Mouse (Mus musculus) v-Abl transformed pro-B cells (cell line): Measurements from ENCODE around the gene Klhl20.

ENCODE experiments used
- in situ Hi-C, 2 experiments: fragments of 400-800 bp; cut with MboI; formaldehyde crosslinking; loops; one replicate each; pipeline ENCODE4 v1.15.1; 2025; ENCODE audit not compliant: unreplicated experiment in 2 of 2

Klhl20 gene

DNA sequence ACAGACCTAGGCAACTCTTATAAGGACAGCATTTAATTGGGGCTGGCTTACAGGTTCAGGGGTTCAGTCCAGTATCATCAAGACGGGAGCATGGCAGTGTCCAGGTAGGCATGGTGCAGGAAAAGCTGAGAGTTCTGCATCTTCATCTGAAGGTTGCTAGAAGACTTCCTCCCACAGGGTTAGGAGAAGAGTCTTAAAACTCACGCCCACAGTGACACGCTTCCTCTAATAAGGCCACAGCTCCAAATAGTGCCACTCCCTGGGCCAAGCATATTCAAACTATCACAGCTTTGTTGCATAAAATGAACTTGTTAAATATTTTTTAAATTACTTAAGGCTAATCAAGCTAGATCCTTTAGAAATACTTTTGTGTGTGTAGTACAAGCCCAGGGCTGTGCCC lies 54.1 kb downstream of the Klhl20 start:
- in situ Hi-C loops: loop anchor here in 1 of 2 experiments (25.0 kb wide), 1 partner anchor 1635 kb away; no protein-coding TSS in a partner anchor

DNA sequence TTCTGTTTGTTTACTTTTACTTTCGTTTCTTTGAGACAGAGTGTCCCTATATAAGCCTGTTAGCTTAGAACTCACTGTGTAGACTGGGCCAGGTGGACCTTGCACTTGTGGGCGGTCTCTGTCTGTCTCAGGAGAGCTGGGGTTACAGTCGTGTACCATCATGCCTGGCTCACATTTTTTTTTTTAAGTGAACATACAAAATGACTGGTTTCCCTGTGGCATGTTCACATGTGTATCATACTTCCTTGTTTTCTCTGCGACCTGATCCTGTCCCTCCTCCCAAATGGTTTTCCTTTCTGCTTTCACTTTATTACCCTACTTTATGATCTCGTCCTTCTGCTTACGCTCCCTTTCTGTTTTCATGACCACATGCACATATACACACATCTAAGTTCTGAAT lies 55.1 kb downstream of the Klhl20 start:
- in situ Hi-C loops: loop anchor here in 1 of 2 experiments (25.0 kb wide), 1 partner anchor 1636 kb away; no protein-coding TSS in a partner anchor

DNA sequence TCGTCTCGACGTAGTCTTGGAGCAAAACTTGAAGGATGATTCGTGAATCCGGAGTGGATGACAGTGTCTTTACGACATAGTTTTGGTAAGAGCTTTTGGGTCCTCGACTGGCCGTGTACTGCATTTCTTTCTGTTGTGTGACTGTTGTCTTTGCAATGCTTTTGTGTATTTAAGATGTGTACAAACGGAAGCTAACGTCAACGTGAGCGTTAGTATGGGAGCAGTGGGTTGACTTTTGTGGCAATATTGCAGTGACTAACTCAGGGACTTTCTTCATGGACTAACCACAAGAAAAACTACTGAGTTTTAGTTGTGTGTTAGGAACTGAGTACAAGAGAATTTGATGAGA lies 60.1 kb downstream of the Klhl20 start:
- in situ Hi-C loops: no loop called here

DNA sequence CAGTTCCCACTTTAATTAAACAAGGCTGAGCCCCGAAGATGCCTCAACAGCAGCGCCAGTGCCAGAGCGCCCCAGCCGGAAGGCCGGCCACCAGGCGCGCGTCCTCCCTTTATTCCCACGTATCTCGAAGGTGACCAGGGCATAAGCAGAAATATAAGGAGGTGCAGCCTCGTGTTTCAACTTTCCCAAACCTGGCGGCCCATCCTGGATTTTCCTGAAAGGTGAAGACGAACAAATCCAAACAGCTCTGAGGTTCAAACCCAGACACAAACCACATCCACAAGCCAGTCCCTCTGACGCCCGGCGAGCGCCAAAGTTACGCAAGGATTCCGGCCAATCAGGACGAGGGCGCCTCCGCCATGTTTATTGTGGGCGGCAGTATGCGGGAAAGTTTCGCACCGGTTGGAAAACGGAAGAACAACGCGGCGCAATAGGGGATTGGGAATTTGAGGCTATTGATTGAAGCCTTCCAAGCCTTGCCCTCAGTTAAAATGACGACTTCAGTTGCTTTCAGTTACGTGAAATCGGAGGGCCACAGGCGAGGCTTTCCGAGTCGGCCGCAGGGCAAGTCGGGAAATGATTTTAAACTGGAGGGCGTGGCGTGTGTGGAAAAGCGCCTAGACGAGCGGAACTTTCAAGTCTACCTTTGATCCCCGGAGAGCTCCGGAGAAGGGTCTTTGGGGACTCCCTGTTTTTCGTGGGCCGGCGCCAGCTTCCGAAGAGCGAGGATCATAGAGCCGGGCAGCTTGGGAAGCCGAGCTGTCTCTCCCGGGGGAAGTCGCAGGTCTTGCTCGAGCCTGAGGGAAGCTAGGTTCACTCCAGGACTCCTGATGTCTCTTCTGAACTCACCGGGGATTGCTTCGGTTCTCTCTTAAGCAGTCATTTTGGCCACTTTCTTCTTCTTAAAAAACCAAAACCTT lies 60.7 kb downstream of the Klhl20 start, which contains the start of the genes Dars2 and Cenpl:
Gene Dars2 (minus strand): TSS at position 307 of the 920 bp plus-strand sequence.
Gene Cenpl (plus strand): TSS at position 362 of the 920 bp plus-strand sequence.
- in situ Hi-C loops: no loop called here

DNA sequence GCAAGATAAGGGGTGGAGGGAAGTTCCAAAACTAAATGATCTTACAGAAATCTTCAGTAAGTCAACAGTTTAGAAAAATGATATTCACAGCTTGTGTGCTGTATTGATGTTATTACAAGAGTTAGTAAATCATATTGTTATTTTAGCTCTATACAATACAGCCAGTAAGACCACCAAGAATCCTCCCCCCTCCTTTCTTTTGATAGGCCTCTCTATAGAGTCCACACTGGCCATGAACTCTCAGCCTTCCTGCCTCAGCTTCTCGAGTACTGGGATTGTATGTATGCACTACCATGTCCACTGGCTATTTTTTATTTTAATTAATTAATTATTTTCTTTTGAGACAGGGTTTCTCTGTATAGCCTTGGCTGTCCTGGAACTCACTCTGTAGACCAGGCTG lies 68.0 kb downstream of the Klhl20 start:
- in situ Hi-C loops: no loop called here

DNA sequence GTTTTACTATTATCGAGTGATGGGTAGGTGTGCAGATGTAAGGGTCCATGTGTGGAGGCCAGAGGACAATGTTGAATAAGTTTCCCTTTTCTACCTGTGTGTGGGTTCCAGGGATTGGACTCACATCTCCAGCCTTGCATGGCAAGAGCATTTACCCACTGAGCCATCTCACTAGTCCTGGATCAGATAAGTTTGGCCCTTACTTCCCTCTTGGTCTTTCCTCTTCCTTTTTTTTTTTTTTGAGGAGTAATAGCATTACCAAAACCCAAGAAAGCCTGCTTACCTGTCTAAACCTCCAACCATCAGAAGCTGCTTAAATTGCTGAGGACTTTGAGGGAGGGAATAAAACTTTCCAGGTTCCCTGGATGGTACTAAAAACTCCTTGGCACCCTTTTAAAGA lies 74.1 kb downstream of the Klhl20 start:
- in situ Hi-C loops: no loop called here

DNA sequence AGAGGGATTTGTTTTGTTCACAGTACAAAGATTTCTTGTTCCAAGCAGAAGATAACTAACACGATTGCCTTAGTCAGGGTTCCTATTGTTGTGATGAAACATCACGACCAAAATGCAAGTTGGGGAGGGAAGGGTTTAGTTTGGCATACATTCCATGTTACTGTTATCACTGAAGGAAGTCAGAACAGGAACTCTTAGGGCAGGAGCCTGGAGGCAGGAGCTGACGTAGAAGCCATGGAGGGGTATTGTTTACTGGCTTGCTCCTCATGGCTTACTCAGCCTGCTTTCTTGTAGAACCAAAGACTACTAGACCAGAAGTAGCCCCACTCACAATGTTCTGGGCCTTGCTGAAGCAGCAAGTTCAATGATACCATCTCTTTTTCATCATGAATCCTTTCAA lies 84.3 kb downstream of the Klhl20 start:
- in situ Hi-C loops: no loop called here

DNA sequence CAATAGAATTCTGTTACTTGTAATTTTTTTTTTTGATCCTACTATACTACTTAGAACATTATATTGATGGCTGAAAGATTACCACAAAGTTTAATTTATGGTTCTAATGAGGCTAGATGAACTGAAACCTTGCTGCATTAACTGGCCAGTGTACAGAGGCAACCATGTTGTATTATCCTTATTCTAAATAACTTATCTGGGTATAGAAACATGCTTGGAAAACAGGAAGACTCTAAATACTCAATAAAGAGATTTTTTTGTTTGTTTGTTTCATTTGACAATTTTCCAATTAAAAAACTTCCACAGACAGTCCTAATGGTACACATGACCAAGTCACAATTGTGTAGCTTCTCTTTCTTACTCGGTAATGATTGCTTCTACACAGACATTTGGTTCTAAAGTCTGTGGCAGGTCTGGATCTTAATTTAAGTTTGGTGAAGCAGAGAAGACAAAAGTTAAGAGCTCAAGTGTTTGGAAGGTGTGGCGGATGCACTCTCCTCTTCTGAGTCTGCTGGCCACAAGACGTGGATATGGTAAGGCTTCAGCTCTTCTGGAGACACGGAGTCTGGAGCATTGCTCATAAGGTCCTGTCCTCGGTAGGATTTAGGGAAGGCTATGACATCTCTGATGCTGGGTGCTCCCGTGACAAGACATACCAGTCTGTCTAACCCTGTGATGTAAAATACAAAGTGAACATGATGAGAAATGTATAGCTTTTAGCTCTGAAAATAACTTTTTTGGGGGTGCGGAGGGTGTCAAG lies 89.9 kb downstream of the Klhl20 start:
- in situ Hi-C loops: no loop called here

DNA sequence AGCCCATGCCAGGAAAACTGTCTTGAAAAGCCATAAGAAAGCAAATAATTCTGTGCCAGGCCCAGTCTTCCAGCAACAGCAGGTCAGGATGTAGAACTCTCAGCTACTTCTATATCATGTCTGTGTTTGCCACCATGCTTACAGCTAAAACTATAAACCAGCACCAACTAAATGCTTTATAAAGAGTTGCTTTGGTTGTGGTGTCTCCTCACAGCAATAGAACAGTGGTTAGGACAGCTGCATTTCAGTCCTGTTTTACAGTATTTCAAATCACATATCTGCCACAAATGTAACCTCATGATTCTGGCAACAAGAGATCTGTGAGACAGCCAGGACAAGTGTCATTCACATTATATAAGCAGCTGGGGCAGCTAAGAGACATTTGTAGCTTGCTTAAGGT lies 90.5 kb downstream of the Klhl20 start:
- in situ Hi-C loops: no loop called here

DNA sequence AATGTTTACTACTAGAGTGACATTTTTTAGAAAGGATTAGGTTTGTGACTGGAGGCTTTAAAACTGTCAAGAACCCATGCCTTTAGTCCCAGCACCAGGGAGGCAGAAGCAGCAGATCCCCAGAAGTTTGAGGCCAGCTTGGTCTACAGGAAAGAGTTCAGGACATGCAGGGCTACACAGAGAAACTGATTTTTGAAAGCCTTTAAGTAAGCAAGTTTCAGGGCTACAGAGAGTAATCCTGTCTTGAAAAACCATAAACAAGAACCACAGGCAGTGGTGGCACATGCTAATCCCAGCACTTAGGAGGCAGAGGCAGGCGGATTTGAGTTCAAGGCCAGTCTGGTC lies 90.9 kb downstream of the Klhl20 start:
- in situ Hi-C loops: no loop called here

DNA sequence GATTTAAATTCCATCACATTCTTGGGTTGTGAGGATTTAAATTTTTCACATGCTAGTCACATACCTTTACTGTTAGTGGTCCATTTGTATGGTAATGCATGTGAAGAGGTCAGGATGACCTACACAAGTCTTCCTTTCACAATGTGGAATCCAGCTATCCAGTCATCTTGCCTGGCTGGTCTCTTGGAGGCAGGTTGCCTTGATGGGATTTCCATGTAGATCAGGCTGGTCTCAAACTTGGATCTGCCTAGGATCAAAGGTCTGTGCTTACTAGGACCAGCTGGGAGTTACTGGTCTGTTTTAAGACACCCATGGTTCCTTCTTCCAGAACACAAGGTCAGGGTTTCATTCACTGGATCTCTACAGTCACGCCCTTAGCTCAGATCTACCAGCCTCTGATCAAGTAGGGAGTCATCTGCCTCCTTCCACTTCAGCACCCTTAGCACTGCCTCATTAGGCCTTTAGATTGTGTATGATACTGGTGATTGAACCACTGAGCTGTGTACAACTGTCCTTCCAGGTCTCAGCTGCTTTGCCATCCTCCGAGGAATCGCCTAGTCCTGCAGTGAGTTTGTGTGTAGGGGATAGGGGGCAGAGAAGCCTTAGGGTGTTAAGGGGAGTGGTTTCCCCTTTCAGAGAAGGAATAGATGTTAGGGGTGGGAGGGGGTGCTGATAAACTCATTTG lies 91.4 kb downstream of the Klhl20 start:
- in situ Hi-C loops: no loop called here

DNA sequence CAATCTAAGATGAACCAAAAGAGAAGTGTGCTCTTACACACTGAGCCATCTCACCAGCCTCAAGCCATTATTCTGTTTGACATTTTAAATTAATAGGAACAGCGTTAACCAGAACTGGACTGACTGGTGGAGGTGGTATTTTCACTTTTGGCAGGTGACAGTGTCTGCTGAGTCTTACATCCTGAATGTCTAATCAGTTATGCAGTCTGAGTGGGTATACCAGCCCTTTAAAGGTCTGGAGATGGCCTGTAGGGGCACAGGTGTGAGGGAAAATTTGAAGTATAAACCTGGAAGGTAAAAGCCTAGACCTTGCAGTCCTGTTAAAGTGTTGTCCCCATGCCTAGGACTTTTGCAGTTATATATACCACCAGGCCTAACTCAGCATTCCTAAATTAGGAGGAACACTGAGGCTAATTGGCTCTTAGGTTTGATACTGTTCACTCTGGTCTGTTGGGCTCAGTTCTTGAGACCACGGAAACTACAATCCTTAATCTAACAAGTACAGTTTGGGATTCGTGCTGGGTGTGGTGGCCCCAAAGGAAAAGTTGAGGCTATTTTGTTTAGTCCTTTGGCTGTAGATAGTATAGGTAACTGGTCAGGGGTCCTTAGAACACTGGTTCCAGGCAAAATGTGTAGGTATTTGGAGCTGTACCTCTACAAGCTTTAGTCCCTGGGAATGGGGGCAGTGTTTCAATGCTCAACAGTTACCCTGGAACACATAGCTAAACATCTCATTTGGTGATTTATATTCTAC lies 92.2 kb downstream of the Klhl20 start:
- in situ Hi-C loops: no loop called here
